Mouse (Mus musculus): ENCODE data around the gene Olfr1045.

- TF ChIP-seq CTCF (conservative IDR thresholded peaks at IDR 0.05; ENCODE audit: insufficient read depth, insufficient read length, low read depth, low read length) (no peak), POLR2A (IDR thresholded peaks at IDR 0.05; ENCODE audit: low read depth, low read length) (no peak)
These were observed 37.4 kb upstream of the Olfr1045 start, which contains the start of gene Olfr1048 for GRCm38 (mm10) chr2:86240189-86240588.
